Mouse (Mus musculus): ENCODE results near the gene Il2rb. TPM values are rescaled to one million over a fixed set of nuclear protein-coding genes. Genes with fewer than 3 reads are reported as not detected.
A peak's percentile ranks its signal among the peaks of the same experiment; 100 is the strongest.

Il2rb gene
- polyA plus RNA-seq (2015; fragmentation: Nextera tagmentation; extraction: Ambion mirVana): 0.75 and 0.92 TPM in 2 replicates

DNA sequence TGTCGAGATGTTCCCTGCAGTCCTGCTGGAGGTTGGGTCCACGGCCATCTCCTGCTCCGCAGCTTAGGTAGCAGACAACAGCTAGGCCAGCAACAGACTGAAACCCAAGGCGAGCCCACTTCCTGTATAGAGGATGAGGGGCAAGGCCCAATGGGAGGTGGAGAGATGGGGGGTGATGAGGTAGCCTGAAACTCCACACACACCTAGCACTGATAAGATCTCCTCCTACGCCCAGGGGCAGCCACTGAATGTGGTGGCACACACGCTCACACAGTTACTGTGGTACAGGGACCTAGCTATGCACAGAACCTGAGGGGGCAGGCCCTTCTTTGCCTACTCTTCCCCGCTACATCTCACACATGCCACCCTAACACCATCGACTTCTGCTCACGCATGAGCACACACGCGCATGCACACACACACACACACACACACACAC is at the start of gene Il2rb:
Il2rb (minus strand) TSS at position 304 of the 439 bp plus-strand sequence.
- no peaks in the 10 kb centered on the region for H3K4me1 ChIP-seq (ENCODE audit: control insufficient read depth, insufficient read depth, low read length)
- WGBS: 83% methylated on average over 11 of the region's 11 CpGs
- ATAC-seq (ENCODE audit: insufficient read depth, low FRiP score): no peak
- no peak within 1 kb of the TSS for H3K4me2 ChIP-seq (ENCODE audit: low read depth, low read length)
- no peaks in the 10 kb centered on the region for H3K9me3 ChIP-seq (replicated peaks; ENCODE audit: control insufficient read depth, low read length)
- no peak within 1 kb of the TSS for H3K27ac ChIP-seq (ENCODE audit: low read length)
- H3K9ac ChIP-seq (ENCODE audit: low read length): no peak within 1 kb of the TSS
- no peaks in the 10 kb centered on the region for H3K27me3 ChIP-seq (ENCODE audit: control insufficient read depth, insufficient read depth, low read length)
- no peak within 1 kb of the TSS for H3K4me3 ChIP-seq (replicated peaks; ENCODE audit: low read length)
- H3K36me3 ChIP-seq (ENCODE audit: control insufficient read depth, insufficient read depth, low read length): no peaks in the 10 kb centered on the region

DNA sequence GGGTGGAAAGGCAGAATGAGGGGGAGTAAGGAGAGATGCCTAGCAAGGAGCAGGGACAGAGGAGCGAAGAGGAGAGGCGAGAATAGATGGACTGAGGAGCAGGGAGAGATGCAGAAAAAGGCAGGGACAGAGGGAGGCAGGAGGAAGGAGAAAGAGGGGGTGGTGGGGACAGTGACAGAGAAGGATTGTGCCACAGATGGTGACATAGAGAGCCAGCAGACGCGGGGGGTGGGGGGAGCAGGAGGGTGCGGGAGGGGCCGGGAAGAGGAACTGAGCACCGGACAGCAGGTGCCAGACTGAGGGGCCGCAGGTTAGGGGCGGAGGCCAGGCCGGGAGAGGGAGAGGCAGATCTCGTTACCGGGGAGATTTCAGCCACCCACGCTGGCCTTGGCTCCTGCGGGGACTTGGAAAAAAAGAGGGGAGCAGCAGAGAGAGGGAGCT is 49.5 kb upstream of the Il2rb start, which contains the start of gene Sstr3:
Sstr3 (minus strand) TSS at position 125 of the 441 bp plus-strand sequence.
- Histone ChIP-seq H3K9ac (ENCODE audit: low read length) (peak within 1 kb of the TSS; percentile 50; the same call in 1 of the 2 replicates), H3K4me2 (ENCODE audit: low read depth, low read length) (no peak within 1 kb of the TSS), H3K9me3 (replicated peaks; ENCODE audit: control insufficient read depth, low read length) (no peaks in the 10 kb centered on the region), H3K36me3 (ENCODE audit: control insufficient read depth, insufficient read depth, low read length) (no peaks in the 10 kb centered on the region), H3K4me1 (ENCODE audit: control insufficient read depth, insufficient read depth, low read length) (peaks cover 11% of the 10 kb centered on the region; the same call in 1 of the 2 replicates), H3K4me3 (replicated peaks; ENCODE audit: low read length) (no peak within 1 kb of the TSS), H3K27ac (ENCODE audit: low read length) (no peak within 1 kb of the TSS), H3K27me3 (ENCODE audit: control insufficient read depth, insufficient read depth, low read length) (peaks cover 12% of the 10 kb centered on the region; the same call in 1 of the 2 replicates)
- WGBS: 14% methylated on average over 14 of the region's 14 CpGs
- no peak for ATAC-seq (ENCODE audit: insufficient read depth, low FRiP score)

DNA sequence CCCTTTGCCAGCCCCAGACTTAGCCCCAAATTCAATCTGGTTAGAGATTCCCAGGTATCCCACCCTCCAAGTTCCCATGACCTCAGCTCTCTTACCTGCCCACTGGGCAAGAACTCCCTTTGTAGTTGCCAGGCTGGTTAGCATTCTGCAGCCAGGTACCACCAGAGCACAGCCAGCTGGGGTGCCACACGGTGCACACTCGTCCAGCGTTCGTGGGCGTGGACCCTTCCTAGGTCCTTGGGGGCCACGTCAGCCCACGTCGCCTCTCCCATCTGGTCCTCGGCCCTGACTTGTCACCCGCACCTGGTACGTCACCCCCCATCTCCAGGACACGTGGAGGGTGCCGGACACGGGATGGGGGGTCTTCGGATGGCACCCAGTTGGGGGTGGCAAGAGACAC is 49.0 kb upstream of the Il2rb start:
- H3K9ac ChIP-seq (ENCODE audit: low read length): no peak overlapping the region
- H3K4me1 ChIP-seq (ENCODE audit: control insufficient read depth, insufficient read depth, low read length): peaks cover 11% of the 10 kb centered on the region; the same call in 1 of the 2 replicates
- no peak overlapping the region for H3K27ac ChIP-seq (ENCODE audit: low read length)
- no peak overlapping the region for H3K4me3 ChIP-seq (replicated peaks; ENCODE audit: low read length)
- peaks cover 12% of the 10 kb centered on the region; the same call in 1 of the 2 replicates for H3K27me3 ChIP-seq (ENCODE audit: control insufficient read depth, insufficient read depth, low read length)
- no peak for ATAC-seq (ENCODE audit: insufficient read depth, low FRiP score)
- no peak overlapping the region for H3K4me2 ChIP-seq (ENCODE audit: low read depth, low read length)
- no peaks in the 10 kb centered on the region for H3K36me3 ChIP-seq (ENCODE audit: control insufficient read depth, insufficient read depth, low read length)
- WGBS: 68% methylated on average over 15 of the region's 15 CpGs
- no peaks in the 10 kb centered on the region for H3K9me3 ChIP-seq (replicated peaks; ENCODE audit: control insufficient read depth, low read length)

DNA sequence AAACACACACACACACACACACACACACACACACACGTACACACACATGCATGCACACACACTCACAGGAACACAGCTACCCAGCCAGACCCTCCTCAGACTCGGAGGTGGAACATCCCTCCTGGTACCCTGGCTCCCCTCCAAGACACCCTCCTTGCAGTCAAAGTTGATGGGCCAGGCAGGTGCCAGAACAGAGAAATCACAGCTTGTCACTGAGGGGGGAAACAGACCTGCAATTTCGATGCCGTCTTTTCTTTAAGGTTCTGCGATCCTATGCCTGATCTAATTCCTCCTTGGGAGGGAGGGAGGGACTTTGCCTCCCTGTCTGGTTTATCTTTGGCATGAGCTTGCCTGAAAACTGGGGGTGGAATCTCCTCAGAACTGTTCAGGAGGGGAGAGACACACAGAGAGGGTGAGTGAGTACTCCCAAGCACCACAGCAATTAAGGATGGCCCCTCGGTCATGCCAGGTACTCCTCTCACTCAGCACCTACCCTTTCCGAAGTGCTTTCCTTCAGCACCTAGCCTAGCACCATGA is 47.8 kb upstream of the Il2rb start:
- Histone ChIP-seq H3K4me1 (ENCODE audit: control insufficient read depth, insufficient read depth, low read length) (peaks cover 11% of the 10 kb centered on the region; the same call in 1 of the 2 replicates), H3K27ac (ENCODE audit: low read length) (no peak overlapping the region), H3K4me2 (ENCODE audit: low read depth, low read length) (no peak overlapping the region), H3K9me3 (replicated peaks; ENCODE audit: control insufficient read depth, low read length) (no peaks in the 10 kb centered on the region), H3K4me3 (replicated peaks; ENCODE audit: low read length) (no peak overlapping the region), H3K36me3 (ENCODE audit: control insufficient read depth, insufficient read depth, low read length) (no peaks in the 10 kb centered on the region), H3K27me3 (ENCODE audit: control insufficient read depth, insufficient read depth, low read length) (peaks cover 12% of the 10 kb centered on the region; the same call in 1 of the 2 replicates), H3K9ac (ENCODE audit: low read length) (no peak overlapping the region)
- 64% methylated on average over 7 of the region's 7 CpGs for WGBS
- no peak for ATAC-seq (ENCODE audit: insufficient read depth, low FRiP score)

DNA sequence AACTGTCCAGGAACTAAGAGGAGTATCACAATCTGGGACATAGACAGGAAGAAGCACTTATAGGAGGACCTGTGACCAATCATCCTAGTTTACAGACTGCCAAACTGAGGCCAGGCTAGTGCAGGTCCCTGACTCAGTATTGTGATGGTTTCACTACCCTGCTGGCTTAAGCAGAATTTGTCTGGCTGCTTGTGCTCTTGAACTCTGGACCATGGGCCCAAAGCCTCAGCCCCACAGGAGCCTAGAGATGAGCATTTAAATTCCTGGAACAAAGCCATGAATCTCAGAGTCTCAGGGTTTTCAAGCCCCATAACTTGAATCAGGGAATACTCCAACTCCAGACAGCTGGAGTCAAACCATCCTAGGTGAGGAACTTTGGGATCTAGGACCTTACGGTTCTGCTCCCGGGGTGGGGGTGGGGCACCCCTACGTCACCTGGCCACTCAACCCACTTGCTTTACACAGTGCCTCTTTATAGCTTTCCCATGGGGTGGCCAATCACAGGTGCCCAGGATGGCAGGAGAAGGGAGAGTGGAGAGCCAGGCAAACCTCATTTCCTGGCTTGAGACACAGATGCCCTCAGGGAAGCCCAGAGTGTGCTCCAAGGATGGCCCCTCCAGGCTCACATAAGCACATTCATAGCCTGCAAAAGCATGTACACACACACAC is 47.2 kb upstream of the Il2rb start:
- no peak overlapping the region for H3K4me2 ChIP-seq (ENCODE audit: low read depth, low read length)
- peaks cover 11% of the 10 kb centered on the region; the same call in 1 of the 2 replicates for H3K4me1 ChIP-seq (ENCODE audit: control insufficient read depth, insufficient read depth, low read length)
- no peak overlapping the region for H3K27ac ChIP-seq (ENCODE audit: low read length)
- no peak overlapping the region for H3K9ac ChIP-seq (ENCODE audit: low read length)
- ATAC-seq (ENCODE audit: insufficient read depth, low FRiP score): no peak
- H3K36me3 ChIP-seq (ENCODE audit: control insufficient read depth, insufficient read depth, low read length): no peaks in the 10 kb centered on the region
- H3K9me3 ChIP-seq (replicated peaks; ENCODE audit: control insufficient read depth, low read length): no peaks in the 10 kb centered on the region
- no peak overlapping the region for H3K4me3 ChIP-seq (replicated peaks; ENCODE audit: low read length)
- peaks cover 12% of the 10 kb centered on the region; the same call in 1 of the 2 replicates for H3K27me3 ChIP-seq (ENCODE audit: control insufficient read depth, insufficient read depth, low read length)
- WGBS: 68% methylated on average over 3 of the region's 3 CpGs

DNA sequence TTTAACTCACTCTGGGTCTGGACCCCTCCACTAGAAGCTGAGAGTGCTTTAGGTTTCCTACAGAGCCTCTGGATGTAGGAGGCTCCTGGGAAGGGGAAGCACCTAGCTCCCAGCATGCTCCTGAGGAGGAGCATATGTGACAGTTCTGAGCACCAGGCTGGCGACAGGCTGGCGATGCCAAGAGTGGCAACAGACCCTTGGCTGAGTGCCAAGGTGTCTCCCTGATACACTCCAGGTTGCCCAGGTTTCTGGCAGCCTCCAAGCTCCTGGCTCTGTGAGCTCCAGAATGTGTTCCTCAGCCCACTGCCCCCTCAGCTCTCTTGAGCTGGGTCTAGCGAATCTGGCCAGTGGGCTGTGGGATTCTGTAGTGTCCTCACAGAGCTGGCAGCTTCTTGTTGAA is 46.5 kb upstream of the Il2rb start:
- Histone ChIP-seq H3K4me1 (ENCODE audit: control insufficient read depth, insufficient read depth, low read length) (peaks cover 11% of the 10 kb centered on the region; the same call in 1 of the 2 replicates), H3K27ac (ENCODE audit: low read length) (no peak overlapping the region), H3K9ac (ENCODE audit: low read length) (0 out of 2 replicates have a peak overlapping the region, but pooled peaks have one; percentile 21), H3K9me3 (replicated peaks; ENCODE audit: control insufficient read depth, low read length) (no peaks in the 10 kb centered on the region), H3K4me2 (ENCODE audit: low read depth, low read length) (no peak overlapping the region), H3K4me3 (replicated peaks; ENCODE audit: low read length) (no peak overlapping the region), H3K27me3 (ENCODE audit: control insufficient read depth, insufficient read depth, low read length) (peaks cover 12% of the 10 kb centered on the region; the same call in 1 of the 2 replicates), H3K36me3 (ENCODE audit: control insufficient read depth, insufficient read depth, low read length) (no peaks in the 10 kb centered on the region)
- ATAC-seq (ENCODE audit: insufficient read depth, low FRiP score): no peak
- 37% methylated on average over 3 of the region's 3 CpGs for WGBS

DNA sequence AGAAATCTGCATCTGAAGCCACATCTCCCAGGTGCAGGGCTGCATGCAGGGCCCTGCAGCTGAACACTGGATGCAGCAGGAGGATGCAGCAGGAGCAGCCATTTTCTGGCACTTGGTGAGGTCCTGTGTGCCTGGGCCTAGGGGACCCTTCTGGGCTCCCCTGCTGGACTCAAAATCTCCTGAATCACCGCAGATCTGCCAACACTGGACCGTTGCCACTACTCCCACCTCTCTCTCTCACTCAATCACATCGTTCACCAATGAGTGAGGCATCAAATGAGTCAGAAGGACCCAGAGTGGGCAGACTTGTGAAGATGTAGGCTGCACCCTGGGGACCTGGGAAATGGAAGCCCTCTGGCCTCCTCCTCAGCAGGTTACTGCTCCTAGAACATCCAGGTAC is 46.0 kb upstream of the Il2rb start:
- Histone ChIP-seq H3K9ac (ENCODE audit: low read length) (no peak overlapping the region), H3K27ac (ENCODE audit: low read length) (no peak overlapping the region), H3K36me3 (ENCODE audit: control insufficient read depth, insufficient read depth, low read length) (no peaks in the 10 kb centered on the region), H3K4me1 (ENCODE audit: control insufficient read depth, insufficient read depth, low read length) (peaks cover 11% of the 10 kb centered on the region; the same call in 1 of the 2 replicates), H3K27me3 (ENCODE audit: control insufficient read depth, insufficient read depth, low read length) (peaks cover 12% of the 10 kb centered on the region; the same call in 1 of the 2 replicates), H3K4me2 (ENCODE audit: low read depth, low read length) (no peak overlapping the region), H3K4me3 (replicated peaks; ENCODE audit: low read length) (no peak overlapping the region), H3K9me3 (replicated peaks; ENCODE audit: control insufficient read depth, low read length) (no peaks in the 10 kb centered on the region)
- ATAC-seq (ENCODE audit: insufficient read depth, low FRiP score): no peak
- 76% methylated on average over 3 of the region's 3 CpGs for WGBS

DNA sequence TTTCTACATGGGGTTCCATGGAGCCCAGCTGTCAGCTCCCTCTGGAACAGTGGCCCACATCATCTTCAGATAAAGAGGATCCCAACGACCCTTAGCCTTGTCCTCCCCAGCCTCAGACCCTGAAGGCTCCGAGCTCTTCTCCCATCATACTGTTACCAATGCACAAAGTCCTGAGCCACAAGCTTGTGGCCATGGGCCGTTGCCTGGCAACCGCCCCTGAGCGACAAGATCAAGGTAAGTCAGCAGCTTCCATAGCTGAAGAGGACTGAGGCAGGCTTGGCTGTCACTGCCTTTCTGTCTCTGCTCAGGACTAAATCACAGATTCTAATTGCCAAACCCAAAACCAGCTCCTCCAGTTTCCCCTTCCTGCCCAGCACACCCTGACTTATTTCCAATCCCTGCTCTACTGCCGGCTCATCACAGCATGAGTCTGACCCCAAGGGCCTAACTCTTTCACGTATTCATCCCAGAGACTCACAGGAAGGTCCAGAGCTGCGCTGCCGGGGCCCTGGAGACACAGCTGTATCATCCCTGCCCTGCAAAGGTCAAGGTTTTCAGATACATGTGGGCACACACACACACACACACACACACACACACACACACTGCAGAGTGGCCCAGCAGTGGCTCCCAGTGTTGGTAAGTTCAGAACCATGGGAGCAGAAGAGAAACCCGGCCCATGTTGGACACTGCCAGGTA is 40.8 kb upstream of the Il2rb start:
- no peak for ATAC-seq (ENCODE audit: insufficient read depth, low FRiP score)
- 62% methylated on average over 10 of the region's 10 CpGs for WGBS

More for the DNA sequence above, 40.8 kb upstream of the Il2rb start:
- Histone ChIP-seq H3K9ac (ENCODE audit: low read length) (0 out of 2 replicates have a peak overlapping the region, but pooled peaks have one; percentile 18), H3K9me3 (replicated peaks; ENCODE audit: control insufficient read depth, low read length) (no peaks in the 10 kb centered on the region), H3K4me3 (replicated peaks; ENCODE audit: low read length) (no peak overlapping the region), H3K27ac (ENCODE audit: low read length) (peak overlapping the region; percentile 62), H3K36me3 (ENCODE audit: control insufficient read depth, insufficient read depth, low read length) (no peaks in the 10 kb centered on the region), H3K27me3 (ENCODE audit: control insufficient read depth, insufficient read depth, low read length) (0 out of 2 replicates have a peak, but pooled peaks cover 5% of the 10 kb centered on the region), H3K4me2 (ENCODE audit: low read depth, low read length) (no peak overlapping the region), H3K4me1 (ENCODE audit: control insufficient read depth, insufficient read depth, low read length) (peaks cover 19% of the 10 kb centered on the region)

Data from stomach, embryonic 16.5 days (tissue).